Mouse (Mus musculus): ENCODE results near the gene Mag. TPM values are rescaled to one million over a fixed set of nuclear protein-coding genes. Genes with fewer than 3 reads are reported as not detected.

Mag gene
- total RNA-seq (2023): 1 to 10 TPM; 1.3 to 1.6 TPM

GRCm38 (mm10) chr7:30914732-30915131 is at the start of gene Mag:
Gene Mag, minus strand, starts transcription at chr7:30914873.

GRCm38 (mm10) chr7:30956756-30957366 is 42.2 kb upstream of the Mag start, which contains the start of gene Usf2:
Gene Usf2, minus strand, starts transcription at chr7:30956803.

GRCm38 (mm10) chr7:30943909-30944635 is 29.4 kb upstream of the Mag start, which contains the start of gene Hamp:
Gene Hamp, minus strand, starts transcription at chr7:30944032.

DNA sequence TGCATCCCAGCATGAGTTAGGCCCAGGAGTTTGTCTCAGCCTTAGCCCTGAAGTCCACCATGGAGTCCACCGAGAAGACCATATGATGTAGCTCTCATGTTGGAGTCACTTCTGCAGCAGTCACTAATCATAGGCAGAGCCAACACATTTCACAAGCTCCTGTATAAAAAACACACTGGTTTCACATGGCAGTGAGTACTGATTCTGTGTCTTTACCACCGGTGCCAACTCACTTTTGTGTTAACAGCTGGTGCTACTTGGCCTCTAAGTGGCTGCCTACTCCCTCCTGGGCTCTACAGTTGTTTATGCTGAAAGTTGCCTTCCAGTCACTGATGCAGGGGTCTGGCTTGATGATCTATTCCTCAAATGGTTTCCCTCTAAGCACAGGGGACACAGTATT is 9.9 kb upstream of the Mag start, which contains the start of gene Hamp2:
Hamp2 (minus strand) TSS at position 101 of the 400 bp plus-strand sequence.

GRCm38 (mm10) chr7:30880176-30880575 is 34.5 kb downstream of the Mag start, which contains the start of gene Cd22:
Gene Cd22, minus strand, starts transcription at chr7:30880342.

DNA sequence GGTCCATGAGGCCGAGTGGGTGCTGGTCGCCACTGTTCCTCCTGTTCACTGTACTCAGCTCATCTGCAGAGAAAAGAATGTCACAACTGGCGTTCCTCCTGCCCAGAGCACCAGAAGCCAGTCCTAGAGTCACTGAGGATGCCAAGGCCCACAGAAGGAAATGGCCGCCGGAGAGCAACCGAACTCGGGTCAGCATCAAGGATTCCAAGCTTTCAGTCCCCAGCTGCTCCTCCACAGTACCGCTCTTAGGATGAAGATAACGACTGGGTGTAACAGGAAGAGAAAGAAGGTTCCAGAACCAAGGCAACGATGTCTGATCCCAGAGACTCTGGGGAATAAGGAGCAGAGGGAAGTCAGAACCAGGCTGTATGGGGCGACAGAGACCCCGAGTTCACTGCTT is 53.2 kb downstream of the Mag start, which contains the start of gene Ffar1:
Ffar1 (minus strand) TSS at position 101 of the 400 bp plus-strand sequence.

DNA sequence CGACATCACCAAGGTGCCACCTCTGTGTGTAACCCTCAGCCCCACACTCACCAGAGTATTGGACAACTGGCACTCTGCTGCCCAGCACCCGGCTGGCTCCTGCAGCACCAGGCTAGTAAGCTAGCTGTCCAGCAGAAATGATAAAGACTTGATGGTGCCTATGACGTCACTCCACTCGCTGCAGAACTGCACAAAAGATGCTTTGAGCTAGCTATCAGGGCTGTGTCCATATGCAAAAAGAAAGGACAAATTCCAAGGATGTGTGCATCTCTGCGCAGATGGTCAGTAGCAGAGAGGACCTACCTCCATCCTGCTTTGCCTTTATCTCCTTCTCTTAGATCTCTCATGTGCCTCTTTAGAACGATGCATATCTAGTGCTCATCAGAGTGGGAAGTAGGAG is 58.6 kb downstream of the Mag start, which contains the start of gene Ffar3:
Ffar3 (minus strand) TSS at position 101 of the 400 bp plus-strand sequence.

Other genes with a start within 250 kb of the Mag start
- 10 to 100 TPM; 19.2 to 25.8 TPM for gene Haus5, start 249.9 kb downstream of the Mag start, total RNA-seq (2023)
- not detected for gene Pmis2, start 243.3 kb downstream of the Mag start, total RNA-seq (2023)
- gene 2200002J24Rik, start 215.9 kb downstream of the Mag start, total RNA-seq (2023): not detected
- under 1 TPM in 1 of 2 experiments, not detected in 1; 0.99 TPM for gene Atp4a, start 202.7 kb downstream of the Mag start, total RNA-seq (2023)
- gene Tmem147, start 185.3 kb downstream of the Mag start, total RNA-seq (2023): 10 to 100 TPM; 35.2 to 35.7 TPM
- gene Gapdhs, start 171.2 kb downstream of the Mag start, total RNA-seq (2023): not detected
- 1 to 10 TPM; 1.3 to 2.7 TPM for gene Sbsn, start 163.4 kb downstream of the Mag start, total RNA-seq (2023)
- 1 to 10 TPM; 2.8 to 4.5 TPM for gene Dmkn, start 151.1 kb downstream of the Mag start, total RNA-seq (2023)
- not detected for gene Krtdap, start 127.0 kb downstream of the Mag start, total RNA-seq (2023)
- gene Ffar2, start 91.1 kb downstream of the Mag start, total RNA-seq (2023): 10 to 100 TPM; 41.2 to 51.1 TPM
- gene Ffar3, start 58.7 kb downstream of the Mag start, total RNA-seq (2023): not detected
- gene Ffar1, start 53.3 kb downstream of the Mag start, total RNA-seq (2023): not detected
- 1 to 10 TPM; 2.2 to 3.4 TPM for gene Cd22, start 34.5 kb downstream of the Mag start, total RNA-seq (2023)
- gene Hamp2, start 9.8 kb upstream of the Mag start, total RNA-seq (2023): not detected
- not detected for gene Hamp, start 29.2 kb upstream of the Mag start, total RNA-seq (2023)
- 100 to 1,000 TPM; 119 to 124 TPM for gene Usf2, start 41.9 kb upstream of the Mag start, total RNA-seq (2023)
- 1 to 10 TPM; 2.5 to 3.2 TPM for gene Lsr, start 58.6 kb upstream of the Mag start, total RNA-seq (2023)
- gene Fam187b, start 58.9 kb upstream of the Mag start, total RNA-seq (2023): under 1 TPM; 0.46 to 0.72 TPM
- gene Fxyd5, start 127.6 kb upstream of the Mag start, total RNA-seq (2023): 100 to 1,000 TPM; 644 to 721 TPM
- gene Fxyd7, start 136.6 kb upstream of the Mag start, total RNA-seq (2023): not detected
- not detected for gene Fxyd1, start 142.3 kb upstream of the Mag start, total RNA-seq (2023)
- not detected for gene Lgi4, start 144.5 kb upstream of the Mag start, total RNA-seq (2023)
- not detected for gene Fxyd3, start 161.8 kb upstream of the Mag start, total RNA-seq (2023)
- 1 to 10 TPM; 2.6 to 3.3 TPM for gene Hpn, start 200.4 kb upstream of the Mag start, total RNA-seq (2023)
- gene Scn1b, start 212.1 kb upstream of the Mag start, total RNA-seq (2023): 1 to 10 TPM; 4.1 to 5.5 TPM
- 100 to 1,000 TPM in 1 of 2 experiments, 10 to 100 TPM in 1; 91.2 to 105 TPM for gene Gramd1a, start 241.0 kb upstream of the Mag start, total RNA-seq (2023)